ENCODE assay signal across 8 mouse cellular contexts in genomic region chr17:48512614-48513281, GRCm38 (mm10). TPM values are rescaled to one million over a fixed set of nuclear protein-coding genes. Genes with fewer than 3 reads are reported as not detected.
DNase-seq lines count a peak whose midpoint lies in the region; ATAC-seq and TF ChIP-seq lines count a peak whose summit lies in the region.

No protein-coding gene starts in this region.

- no peak for TF ChIP-seq EP300 in stomach, postnatal 0 days (optimal IDR thresholded peaks at IDR 0.05)

- no peaks in the 10 kb centered on the region for H3K36me3 ChIP-seq in kidney, embryonic 15.5 days
- H3K36me3 ChIP-seq in forebrain, embryonic 16.5 days (ENCODE audit: control insufficient read depth, insufficient read depth) = no peaks in the 10 kb centered on the region
- no peaks in the 10 kb centered on the region for H3K36me3 ChIP-seq in stomach, postnatal 0 days (ENCODE audit: control insufficient read depth, insufficient read depth, low read length)

- H3K27ac ChIP-seq in kidney, embryonic 15.5 days = no peak overlapping the region
- H3K27ac ChIP-seq in forebrain, embryonic 16.5 days (ENCODE audit: low read length) = no peak overlapping the region
- H3K27ac ChIP-seq in stomach, postnatal 0 days (replicated peaks) = no peak overlapping the region

- no peaks in the 10 kb centered on the region for H3K9me3 ChIP-seq in kidney, embryonic 15.5 days (replicated peaks)
- H3K9me3 ChIP-seq in forebrain, embryonic 16.5 days (ENCODE audit: control insufficient read depth, low read length) = no peaks in the 10 kb centered on the region
- no peaks in the 10 kb centered on the region for H3K9me3 ChIP-seq in stomach, postnatal 0 days (ENCODE audit: control insufficient read depth, low read length)

- ATAC-seq in kidney, embryonic 15.5 days (replicated peaks; ENCODE audit: low FRiP score) = peak; percentile 83
- peak; percentile 95 for ATAC-seq in forebrain, embryonic 16.5 days
- peak; percentile 6; the same call in 1 of the 2 replicates for ATAC-seq in stomach, postnatal 0 days (ENCODE audit: low FRiP score, low TSS enrichment)

- 29% methylated on average over 18 of the region's 18 CpGs for WGBS in kidney, embryonic 15.5 days
- 28% methylated on average over 18 of the region's 18 CpGs for WGBS in forebrain, embryonic 16.5 days
- 44% methylated on average over 18 of the region's 18 CpGs for WGBS in stomach, postnatal 0 days

- DNase-seq in kidney, adult 9 months = no peak
- peak; percentile 12 for DNase-seq in lung, postnatal 36 days
- DNase-seq in stomach, postnatal 0 days (ENCODE audit: low spot score) = no peak
- no peak for DNase-seq in gastrocnemius, postnatal 14 days
- no peak for DNase-seq in spleen, postnatal 10 days (ENCODE audit: low spot score in 2 of 2)
- DNase-seq in cerebellum, postnatal 25 days = no peak

- no peak overlapping the region for H3K9ac ChIP-seq in kidney, embryonic 15.5 days
- H3K9ac ChIP-seq in forebrain, embryonic 16.5 days (replicated peaks; ENCODE audit: low read depth, low read length) = no peak overlapping the region
- H3K9ac ChIP-seq in stomach, postnatal 0 days (ENCODE audit: low read length) = no peak overlapping the region

- intact Hi-C loops in gastrocnemius, postnatal 14 days (cut with DNase I; ENCODE audit: low total_unique reads) = no loop called here

- H3K4me1 ChIP-seq in kidney, embryonic 15.5 days = peaks cover 24% of the 10 kb centered on the region
- H3K4me1 ChIP-seq in forebrain, embryonic 16.5 days (replicated peaks; ENCODE audit: control insufficient read depth, insufficient read depth, low read length) = peaks cover 7% of the 10 kb centered on the region
- no peaks in the 10 kb centered on the region for H3K4me1 ChIP-seq in stomach, postnatal 0 days (replicated peaks; ENCODE audit: control insufficient read depth, insufficient read depth)

- H3K27me3 ChIP-seq in kidney, embryonic 15.5 days = no peaks in the 10 kb centered on the region
- no peaks in the 10 kb centered on the region for H3K27me3 ChIP-seq in forebrain, embryonic 16.5 days (replicated peaks; ENCODE audit: control insufficient read depth, insufficient read depth, low read length)
- H3K27me3 ChIP-seq in stomach, postnatal 0 days (ENCODE audit: control insufficient read depth, insufficient read depth, low read length) = no peaks in the 10 kb centered on the region

- no peak overlapping the region for H3K4me3 ChIP-seq in kidney, embryonic 15.5 days (replicated peaks)
- no peak overlapping the region for H3K4me3 ChIP-seq in forebrain, embryonic 16.5 days (replicated peaks; ENCODE audit: low read length)
- H3K4me3 ChIP-seq in stomach, postnatal 0 days (ENCODE audit: low read depth, low read length) = no peak overlapping the region

- TF ChIP-seq CTCF in stomach, postnatal 0 days (IDR thresholded peaks at IDR 0.05; ENCODE audit: low read depth) = no peak

- H3K4me2 ChIP-seq in kidney, embryonic 15.5 days = peak overlapping the region; percentile 39
- H3K4me2 ChIP-seq in forebrain, embryonic 16.5 days (ENCODE audit: low read length) = peak overlapping the region; percentile 8; the same call in 1 of the 2 replicates
- no peak overlapping the region for H3K4me2 ChIP-seq in stomach, postnatal 0 days (replicated peaks; ENCODE audit: low read depth)

RNA-seq across cellular contexts. Expression of gene Unc5cl, which starts 58.0 kb away (rescaled TPM):
- polyA plus RNA-seq in kidney, embryonic 15.5 days (2015; fragmentation: Nextera tagmentation; extraction: Ambion mirVana) = 5.6 and 5.7 TPM in 2 replicates
- 0.19 TPM in 1 of 2 replicates, not detected in the other for polyA plus RNA-seq in forebrain, embryonic 16.5 days (2015; fragmentation: Nextera tagmentation; extraction: Ambion mirVana)
- 3.3 and 3.5 TPM in 2 replicates for polyA plus RNA-seq in stomach, postnatal 0 days (2015; fragmentation: Nextera tagmentation; extraction: Ambion mirVana)
- total RNA-seq in gastrocnemius, postnatal 14 days (2021) = not detected

Comparison
In these comparisons a context has a peak if more than half of its experiments do, and no peak if none do; other contexts are left out.
1. ATAC-seq: peak in every context shown above with its lines; median percentile 95 in forebrain, embryonic 16.5 days; 83 in kidney, embryonic 15.5 days; 6 in stomach, postnatal 0 days.